Mouse (Mus musculus): ENCODE results near the gene Fam240a. TPM values are rescaled to one million over a fixed set of nuclear protein-coding genes. Genes with fewer than 3 reads are reported as not detected.

Fam240a gene
- polyA plus RNA-seq, 1 experiment: not detected

GRCm38 (mm10) chr9:110888935-110889334 is 27.7 kb downstream of the Fam240a start:
- Histone ChIP-seq H3K4me1 (ENCODE audit: control insufficient read depth, insufficient read depth, low read length) (peaks cover 8% of the 10 kb centered on the region), H3K9ac (ENCODE audit: low read depth, poor library complexity, severe bottlenecking) (no peak overlapping the region), H3K9me3 (replicated peaks; ENCODE audit: control insufficient read depth, insufficient read depth, low read length, poor library complexity, severe bottlenecking) (no peaks in the 10 kb centered on the region), H3K36me3 (ENCODE audit: control insufficient read depth, insufficient read depth, low read length, poor library complexity, severe bottlenecking) (no peaks in the 10 kb centered on the region), H3K4me3 (ENCODE audit: low read depth, low read length) (peak overlapping the region; percentile 13), H3K27me3 (ENCODE audit: control insufficient read depth, insufficient read depth, low read length, poor library complexity, severe bottlenecking) (no peaks in the 10 kb centered on the region), H3K27ac (ENCODE audit: insufficient read depth, low read length) (no peak overlapping the region)
- TF ChIP-seq EP300 (IDR thresholded peaks at IDR 0.05; ENCODE audit: insufficient read depth, low read depth, low read length): no peak
- TF ChIP-seq CTCF (IDR thresholded peaks at IDR 0.05; ENCODE audit: low read depth, low read length): no peak
- no peak for TF ChIP-seq POLR2A (IDR thresholded peaks at IDR 0.05; ENCODE audit: insufficient read depth, low read length)

GRCm38 (mm10) chr9:110887388-110888303 is 29.0 kb downstream of the Fam240a start:
- TF ChIP-seq CTCF (IDR thresholded peaks at IDR 0.05; ENCODE audit: low read depth, low read length): no peak
- TF ChIP-seq POLR2A (IDR thresholded peaks at IDR 0.05; ENCODE audit: insufficient read depth, low read length): no peak
- TF ChIP-seq EP300 (IDR thresholded peaks at IDR 0.05; ENCODE audit: insufficient read depth, low read depth, low read length): 0 out of 2 replicates have a peak, but pooled peaks have one; percentile 16
- Histone ChIP-seq H3K4me1 (ENCODE audit: control insufficient read depth, insufficient read depth, low read length) (peaks cover 8% of the 10 kb centered on the region), H3K27me3 (ENCODE audit: control insufficient read depth, insufficient read depth, low read length, poor library complexity, severe bottlenecking) (no peaks in the 10 kb centered on the region), H3K4me3 (ENCODE audit: low read depth, low read length) (peak overlapping the region; percentile 2), H3K9me3 (replicated peaks; ENCODE audit: control insufficient read depth, insufficient read depth, low read length, poor library complexity, severe bottlenecking) (no peaks in the 10 kb centered on the region), H3K27ac (ENCODE audit: insufficient read depth, low read length) (no peak overlapping the region), H3K9ac (ENCODE audit: low read depth, poor library complexity, severe bottlenecking) (no peak overlapping the region), H3K36me3 (ENCODE audit: control insufficient read depth, insufficient read depth, low read length, poor library complexity, severe bottlenecking) (no peaks in the 10 kb centered on the region)

DNA sequence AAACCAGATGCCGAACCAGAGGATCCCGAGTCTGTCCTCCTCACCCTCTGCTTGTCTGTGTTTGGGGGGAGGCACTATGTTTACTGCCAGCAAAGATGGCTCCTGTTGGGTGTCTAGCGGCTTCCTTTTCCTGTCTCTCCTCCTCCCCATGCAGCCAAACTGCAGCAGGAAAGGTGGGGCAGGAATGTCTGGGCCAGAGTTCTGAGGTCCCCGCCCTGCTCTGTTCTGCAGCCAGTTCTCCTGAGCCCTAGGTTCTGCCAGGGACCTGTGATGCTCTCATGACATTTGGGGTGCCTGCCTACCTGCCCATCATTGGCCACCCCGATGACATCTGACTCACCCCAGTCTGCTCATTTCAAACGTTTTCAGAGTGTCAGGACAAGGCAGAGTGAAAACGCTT is 34.7 kb downstream of the Fam240a start:
- no peak for TF ChIP-seq CTCF (IDR thresholded peaks at IDR 0.05; ENCODE audit: low read depth, low read length)
- TF ChIP-seq EP300 (IDR thresholded peaks at IDR 0.05; ENCODE audit: insufficient read depth, low read depth, low read length): no peak
- no peak for TF ChIP-seq POLR2A (IDR thresholded peaks at IDR 0.05; ENCODE audit: insufficient read depth, low read length)
- H3K36me3 ChIP-seq (ENCODE audit: control insufficient read depth, insufficient read depth, low read length, poor library complexity, severe bottlenecking): no peaks in the 10 kb centered on the region
- no peak overlapping the region for H3K4me3 ChIP-seq (ENCODE audit: low read depth, low read length)
- no peak overlapping the region for H3K27ac ChIP-seq (ENCODE audit: insufficient read depth, low read length)
- H3K27me3 ChIP-seq (ENCODE audit: control insufficient read depth, insufficient read depth, low read length, poor library complexity, severe bottlenecking): no peaks in the 10 kb centered on the region
- no peak overlapping the region for H3K9ac ChIP-seq (ENCODE audit: low read depth, poor library complexity, severe bottlenecking)
- peaks cover 2% of the 10 kb centered on the region for H3K4me1 ChIP-seq (ENCODE audit: control insufficient read depth, insufficient read depth, low read length)
- H3K9me3 ChIP-seq (replicated peaks; ENCODE audit: control insufficient read depth, insufficient read depth, low read length, poor library complexity, severe bottlenecking): no peaks in the 10 kb centered on the region

GRCm38 (mm10) chr9:110880772-110881171 is 35.9 kb downstream of the Fam240a start:
- peak overlapping the region; percentile 54 for H3K9ac ChIP-seq (ENCODE audit: low read depth, poor library complexity, severe bottlenecking)
- H3K27ac ChIP-seq (ENCODE audit: insufficient read depth, low read length): no peak overlapping the region
- H3K9me3 ChIP-seq (replicated peaks; ENCODE audit: control insufficient read depth, insufficient read depth, low read length, poor library complexity, severe bottlenecking): no peaks in the 10 kb centered on the region
- TF ChIP-seq CTCF (IDR thresholded peaks at IDR 0.05; ENCODE audit: low read depth, low read length): no peak
- TF ChIP-seq POLR2A (IDR thresholded peaks at IDR 0.05; ENCODE audit: insufficient read depth, low read length): no peak
- TF ChIP-seq EP300 (IDR thresholded peaks at IDR 0.05; ENCODE audit: insufficient read depth, low read depth, low read length): no peak
- peak overlapping the region; percentile 85 for H3K4me3 ChIP-seq (ENCODE audit: low read depth, low read length)
- peaks cover 2% of the 10 kb centered on the region for H3K4me1 ChIP-seq (ENCODE audit: control insufficient read depth, insufficient read depth, low read length)
- H3K27me3 ChIP-seq (ENCODE audit: control insufficient read depth, insufficient read depth, low read length, poor library complexity, severe bottlenecking): no peaks in the 10 kb centered on the region
- H3K36me3 ChIP-seq (ENCODE audit: control insufficient read depth, insufficient read depth, low read length, poor library complexity, severe bottlenecking): no peaks in the 10 kb centered on the region

GRCm38 (mm10) chr9:110879998-110880561 is 36.6 kb downstream of the Fam240a start, which contains the start of gene Tmie:
Gene Tmie (minus strand): TSS chr9:110880113.
- Histone ChIP-seq H3K4me1 (ENCODE audit: control insufficient read depth, insufficient read depth, low read length) (peaks cover 2% of the 10 kb centered on the region), H3K9me3 (replicated peaks; ENCODE audit: control insufficient read depth, insufficient read depth, low read length, poor library complexity, severe bottlenecking) (no peaks in the 10 kb centered on the region), H3K27me3 (ENCODE audit: control insufficient read depth, insufficient read depth, low read length, poor library complexity, severe bottlenecking) (no peaks in the 10 kb centered on the region), H3K36me3 (ENCODE audit: control insufficient read depth, insufficient read depth, low read length, poor library complexity, severe bottlenecking) (no peaks in the 10 kb centered on the region), H3K4me3 (ENCODE audit: low read depth, low read length) (peak within 1 kb of the TSS; percentile 85), H3K27ac (ENCODE audit: insufficient read depth, low read length) (no peak within 1 kb of the TSS), H3K9ac (ENCODE audit: low read depth, poor library complexity, severe bottlenecking) (peak within 1 kb of the TSS; percentile 54)
- TF ChIP-seq EP300 (IDR thresholded peaks at IDR 0.05; ENCODE audit: insufficient read depth, low read depth, low read length): no peak
- no peak for TF ChIP-seq POLR2A (IDR thresholded peaks at IDR 0.05; ENCODE audit: insufficient read depth, low read length)
- TF ChIP-seq CTCF (IDR thresholded peaks at IDR 0.05; ENCODE audit: low read depth, low read length): no peak

Data from ES-Bruce4 (cell line).